Mouse (Mus musculus): Measurements from ENCODE around the gene Bcar3.

Gene Bcar3

DNA sequence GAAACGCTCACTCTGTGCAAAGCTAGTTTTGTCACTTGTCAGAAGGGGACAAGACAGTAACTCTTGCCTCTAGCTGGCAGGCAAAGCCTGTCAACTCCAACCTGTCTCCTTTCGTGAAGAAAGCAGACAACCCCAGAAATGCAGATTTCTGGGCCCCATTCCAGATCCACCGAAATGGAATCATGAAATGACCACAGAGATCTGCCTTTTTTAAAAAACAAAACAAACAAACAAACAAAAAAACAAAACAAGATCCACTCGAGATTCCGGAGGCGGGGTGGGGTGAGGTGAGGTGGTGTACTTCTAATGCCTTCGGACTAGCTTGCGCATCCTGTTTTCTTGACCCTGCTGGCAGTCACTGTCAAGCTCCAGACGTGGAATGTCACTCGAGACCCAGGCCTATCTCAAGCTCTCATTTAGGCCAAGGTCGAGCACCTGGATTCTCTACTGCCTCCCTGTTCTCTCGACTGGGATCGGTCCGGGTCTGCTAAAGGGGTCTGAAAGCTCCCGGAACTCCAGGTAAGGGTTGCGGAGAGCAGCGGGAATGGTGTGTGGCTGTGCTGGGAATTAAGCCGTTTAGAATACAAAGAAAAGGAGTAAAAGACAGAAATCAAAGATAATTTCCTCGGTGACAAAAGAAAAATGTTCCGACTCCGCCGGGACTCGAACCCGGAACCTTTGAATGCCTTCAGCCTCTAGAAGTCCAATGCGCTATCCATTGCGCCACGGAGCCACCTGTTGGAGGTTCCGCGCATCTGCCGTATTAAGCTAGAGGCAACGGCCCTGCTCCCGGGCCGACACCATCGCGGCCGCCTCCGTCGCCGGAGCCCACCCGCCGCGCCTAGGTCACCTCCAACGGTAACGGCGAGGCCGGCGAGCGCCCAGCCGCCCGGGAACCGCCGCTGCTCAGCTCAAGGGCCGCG lies 1.4 kb upstream of the Bcar3 start:
- peak; percentile 98 for DNase-seq

DNA sequence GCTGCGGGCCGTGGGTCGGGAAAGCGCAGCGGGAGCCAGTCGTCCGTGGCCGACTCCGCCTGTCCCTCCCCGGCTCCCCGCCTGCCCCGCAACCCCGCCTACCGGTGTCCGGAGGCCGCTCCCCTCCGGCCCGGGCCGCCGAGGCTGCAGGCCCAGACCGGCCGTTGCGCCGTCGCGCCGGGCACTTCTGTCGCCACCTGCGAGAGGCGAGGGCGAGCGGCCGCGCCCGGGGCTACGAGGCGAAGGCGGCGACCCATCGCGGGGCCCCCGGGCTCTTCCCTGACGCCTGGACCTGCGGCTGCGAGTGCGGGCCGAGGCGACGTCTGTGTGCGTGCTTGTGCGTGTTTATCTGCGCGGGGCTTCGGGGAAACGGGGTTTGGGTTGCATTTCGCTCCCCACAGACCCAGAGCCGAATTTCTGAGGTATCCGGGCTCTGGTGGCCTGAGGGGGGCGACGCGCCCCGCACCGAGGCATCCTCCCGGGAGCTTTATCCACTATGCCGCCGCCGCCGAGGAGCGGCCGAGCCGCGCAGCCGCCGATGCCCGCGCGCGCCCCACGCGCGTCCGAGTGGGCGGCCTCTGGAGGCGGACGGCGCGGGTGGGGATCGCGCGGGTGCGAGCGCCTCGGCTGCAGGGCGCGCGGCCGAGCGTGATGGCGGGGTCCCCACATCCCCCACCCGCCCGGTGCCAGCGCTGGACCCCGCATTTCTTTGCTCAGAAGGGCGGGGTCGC lies 548 bp upstream of the Bcar3 start:
- DNase-seq = no peak

DNA sequence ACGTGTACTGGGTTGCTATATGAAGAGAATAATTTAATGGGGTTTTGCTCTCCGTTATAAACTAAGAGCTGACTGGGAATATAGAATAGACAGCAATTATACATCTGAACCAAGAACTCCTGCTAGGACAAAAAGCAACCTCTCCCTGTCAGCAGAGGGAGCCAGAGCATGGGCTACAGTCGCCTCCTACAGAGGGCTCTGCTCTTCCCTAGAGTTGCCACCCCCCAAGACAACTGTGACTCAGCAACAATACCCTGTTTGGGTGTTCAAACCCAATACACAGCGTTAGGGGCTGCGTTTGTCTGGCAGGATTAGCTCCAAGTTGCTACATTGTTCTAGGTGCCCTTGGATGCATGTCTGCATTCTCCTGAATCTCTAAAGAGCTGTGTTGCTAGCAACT lies 1.6 kb downstream of the Bcar3 start:
- peak; percentile 58 for DNase-seq

DNA sequence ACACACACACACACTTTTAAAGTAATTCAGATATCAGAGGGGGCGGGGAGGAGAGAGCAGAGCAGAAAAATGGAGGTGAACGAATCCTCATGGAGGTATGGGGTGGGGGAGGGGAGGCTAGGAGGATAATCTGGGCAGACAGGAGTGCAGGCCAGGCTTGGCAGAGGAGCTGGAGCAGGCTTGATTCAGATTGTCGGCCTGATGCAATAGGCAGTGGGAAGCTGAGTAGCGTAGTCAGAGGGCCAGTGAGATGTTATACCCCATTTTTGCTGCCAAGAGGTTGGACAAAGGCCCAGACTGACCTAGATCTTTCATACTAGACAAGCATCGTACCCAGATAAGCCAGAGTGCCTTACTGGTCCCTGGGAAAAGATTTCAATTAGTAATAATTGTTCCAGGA lies 3.0 kb downstream of the Bcar3 start:
- DNase-seq = no peak

DNA sequence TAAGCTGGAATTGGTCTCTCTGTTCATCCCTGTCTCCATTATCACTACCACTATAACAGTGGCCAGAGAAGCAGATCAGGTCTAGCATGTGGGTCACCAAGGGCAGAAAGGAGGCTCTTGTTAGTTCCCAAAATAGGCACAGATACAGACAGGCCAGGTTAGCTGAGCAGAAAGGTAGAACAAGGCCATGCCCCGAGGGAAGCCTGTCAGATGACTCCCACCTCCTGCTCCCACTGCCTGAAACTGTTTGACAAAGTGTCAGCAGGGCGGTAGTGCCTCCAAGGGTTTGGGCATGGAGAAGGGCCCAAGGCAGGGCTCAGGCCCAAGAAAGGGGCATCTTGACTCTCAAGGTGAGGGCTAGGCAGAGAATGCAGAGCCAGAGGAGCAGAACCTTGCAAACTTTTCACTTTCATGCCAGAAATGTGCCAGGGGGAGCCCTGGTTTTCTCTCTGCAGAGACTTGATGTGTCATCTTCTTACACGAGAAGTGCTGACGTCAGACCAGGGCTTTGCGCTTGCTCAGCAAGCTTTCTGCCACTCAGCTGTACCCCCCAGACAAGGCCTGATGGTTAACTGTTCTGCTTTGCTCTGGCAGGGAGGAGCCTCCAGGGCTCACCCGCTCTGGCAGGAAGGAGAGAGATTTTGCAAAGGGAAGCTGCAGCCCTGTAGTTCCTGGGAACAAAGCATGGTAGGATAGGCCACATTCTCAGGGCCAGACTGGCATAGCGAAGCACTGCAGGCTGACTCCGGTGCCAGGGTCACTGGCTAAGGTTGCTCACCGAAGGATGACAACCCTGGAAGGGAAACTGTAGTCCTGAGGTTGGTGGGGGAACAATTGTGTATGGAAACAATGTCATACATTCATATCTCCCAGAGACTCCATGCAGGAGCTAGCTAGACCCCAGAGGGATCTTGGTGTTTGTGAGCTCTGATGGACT lies 7.3 kb downstream of the Bcar3 start:
- peak; percentile 14 for DNase-seq

DNA sequence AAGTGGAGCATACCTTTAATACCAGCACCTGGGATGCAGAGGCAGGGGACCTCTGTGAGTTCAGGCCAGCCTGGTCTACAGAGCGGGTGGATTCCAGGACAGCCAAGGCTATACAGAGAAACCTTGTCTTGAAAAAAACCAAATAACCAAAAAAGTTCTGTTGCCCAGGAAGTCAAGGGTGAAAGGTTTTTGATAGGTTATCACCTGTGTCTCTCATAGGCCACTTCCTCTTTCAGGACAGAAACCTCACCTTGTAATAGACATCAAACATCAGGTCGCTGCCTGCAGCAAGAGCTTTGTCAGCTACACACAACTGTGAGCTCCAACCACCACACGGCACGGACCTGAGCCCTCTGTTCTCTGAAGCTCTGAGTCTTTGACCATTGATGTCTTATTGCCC lies 10.6 kb downstream of the Bcar3 start:
- no peak for DNase-seq

DNA sequence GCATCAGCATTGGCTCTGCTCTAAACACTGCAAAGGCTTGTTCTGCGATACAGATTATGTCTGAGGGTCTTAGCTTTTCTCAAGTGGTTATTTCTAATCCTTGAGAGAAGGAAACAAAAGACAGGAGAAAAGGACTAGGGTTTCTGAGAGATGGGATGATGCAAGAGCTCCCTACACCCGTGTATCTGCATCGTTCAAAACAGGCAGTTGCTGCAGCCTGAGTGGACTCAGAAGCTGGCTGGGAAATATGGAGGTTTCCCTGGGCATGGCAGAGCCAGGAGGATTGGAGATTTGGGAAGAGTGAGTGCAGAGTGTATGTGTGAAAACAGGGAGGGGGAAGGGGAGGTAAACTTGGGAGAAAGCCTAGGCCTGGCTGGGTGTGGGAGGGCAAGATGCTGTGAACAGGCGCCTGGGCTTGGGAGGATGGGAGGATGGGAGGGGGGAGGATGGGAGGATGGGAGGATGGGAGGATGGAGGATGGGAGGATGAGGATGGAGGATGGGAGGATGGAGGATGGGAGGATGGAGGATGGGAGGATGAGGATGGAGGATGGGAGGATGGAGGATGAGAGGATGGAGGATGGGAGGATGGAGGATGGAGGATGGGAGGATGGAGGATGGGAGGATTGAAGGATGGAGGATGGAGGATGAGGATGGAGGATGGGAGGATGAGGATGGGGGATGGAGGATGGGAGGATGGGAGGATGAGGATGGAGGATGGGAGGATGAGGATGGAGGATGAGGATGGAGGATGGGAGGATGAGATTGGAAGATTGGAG lies 14.1 kb downstream of the Bcar3 start:
- no peak for DNase-seq

DNA sequence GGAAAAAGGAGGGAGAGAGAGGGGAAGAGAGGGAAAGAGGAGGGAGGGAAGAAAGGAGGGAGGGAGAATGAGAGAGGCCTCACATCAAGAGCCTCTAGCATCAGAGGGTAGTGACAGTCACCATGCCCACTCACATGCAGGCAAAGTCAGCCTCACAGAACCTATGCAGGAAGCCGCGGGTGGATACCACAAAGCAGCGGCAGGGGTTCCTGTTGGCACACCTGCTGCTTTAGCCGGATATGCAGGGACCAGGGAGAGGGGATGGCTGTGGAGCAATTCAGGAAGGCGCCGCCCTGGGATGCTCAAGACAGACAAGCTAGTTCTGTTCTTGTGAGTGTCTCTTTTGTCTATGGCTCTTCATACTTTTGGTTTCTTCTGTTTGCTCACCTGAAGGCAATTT lies 15.0 kb downstream of the Bcar3 start:
- no peak for DNase-seq

DNA sequence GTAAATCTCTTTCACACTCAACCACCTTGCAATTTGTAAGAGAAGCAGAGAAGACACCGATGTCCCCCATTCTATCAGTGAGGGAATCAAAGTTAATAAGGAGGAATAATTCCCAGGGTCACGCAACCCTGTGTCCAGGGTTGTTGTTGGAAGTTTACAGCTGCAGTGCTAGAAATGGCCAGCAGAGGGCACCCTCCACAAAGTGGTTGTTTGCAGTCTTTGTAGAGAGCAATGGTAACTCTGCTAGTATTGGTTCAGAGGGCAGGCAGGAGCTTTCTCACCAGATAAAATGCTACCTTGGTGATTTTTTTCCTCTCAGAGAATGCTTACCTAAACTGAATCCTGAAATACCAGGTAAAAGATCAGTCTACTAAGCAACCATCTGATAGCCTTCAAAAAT lies 18.1 kb downstream of the Bcar3 start:
- DNase-seq = peak; percentile 91

DNA sequence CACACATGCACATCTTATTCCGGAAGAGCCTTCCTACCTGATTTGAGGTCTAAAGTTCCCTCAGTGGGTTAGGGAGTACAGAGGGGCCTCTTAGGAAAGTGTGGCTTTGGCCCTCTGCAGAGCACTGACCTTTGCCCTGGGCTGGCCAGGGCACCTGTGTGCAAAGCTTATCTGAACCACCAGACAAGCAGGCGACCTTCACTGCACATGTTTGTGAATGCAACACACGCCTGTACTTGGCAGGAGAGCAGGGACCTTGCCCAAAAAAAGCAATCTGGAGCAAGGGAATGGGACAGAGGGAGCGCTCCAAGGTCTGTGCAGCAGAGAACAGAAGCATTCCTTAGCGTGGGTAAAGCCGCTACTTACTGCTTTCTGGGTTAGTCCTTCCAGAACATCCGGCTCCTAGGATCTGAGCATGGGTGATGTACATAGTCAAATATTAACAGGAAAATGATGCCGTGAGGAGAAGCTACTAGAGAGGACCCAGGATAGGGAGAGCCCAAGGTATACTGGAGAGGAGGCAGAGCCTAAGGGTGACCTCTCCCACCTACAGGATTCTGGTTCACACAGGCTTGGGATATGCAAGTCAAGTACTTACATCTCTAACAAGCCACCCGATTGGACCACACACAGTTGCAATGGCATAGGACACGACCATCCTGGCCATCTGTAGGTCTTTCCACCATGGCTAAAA lies 19.1 kb downstream of the Bcar3 start:
- DNase-seq = no peak

DNA sequence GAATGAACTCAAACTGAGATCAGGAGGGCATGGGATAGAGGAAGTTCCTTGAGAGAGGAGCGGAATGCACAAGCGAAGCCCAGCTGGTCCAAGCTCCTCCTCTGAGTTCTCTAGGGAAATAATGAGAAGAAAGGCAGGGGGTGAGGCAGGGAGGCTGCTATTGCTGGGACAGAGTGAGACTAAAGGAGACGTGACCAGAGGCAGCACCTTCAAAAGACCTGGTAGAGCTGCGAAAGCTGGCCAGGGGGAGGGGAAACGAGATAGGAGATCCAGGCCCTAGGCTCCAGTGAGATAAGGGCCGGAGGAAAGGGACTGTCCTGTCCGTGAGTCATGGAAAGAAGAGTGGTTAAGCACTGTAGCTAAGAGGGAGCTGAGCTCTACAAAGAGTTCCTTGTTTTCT lies 20.0 kb downstream of the Bcar3 start:
- DNase-seq = no peak

DNA sequence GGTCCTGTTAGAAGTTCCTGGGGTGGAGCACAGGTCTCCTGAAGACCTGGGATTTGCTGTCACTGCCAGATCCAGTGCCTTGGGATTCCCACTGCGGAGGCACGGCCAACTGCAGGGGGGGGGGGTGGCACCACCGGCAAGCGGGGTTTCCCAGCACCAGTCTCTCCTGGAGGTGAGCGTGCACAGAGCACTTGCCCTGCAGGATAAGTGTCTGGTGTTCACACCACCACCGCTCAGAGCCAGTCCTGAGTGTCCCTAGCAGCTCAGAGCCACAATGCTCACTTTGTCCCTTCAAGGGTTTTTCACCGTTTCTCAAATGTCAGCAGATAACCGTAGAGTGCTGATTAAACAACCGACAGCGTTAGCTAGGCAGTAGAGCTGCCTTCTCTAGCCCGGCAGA lies 22.7 kb downstream of the Bcar3 start:
- no peak for DNase-seq

DNA sequence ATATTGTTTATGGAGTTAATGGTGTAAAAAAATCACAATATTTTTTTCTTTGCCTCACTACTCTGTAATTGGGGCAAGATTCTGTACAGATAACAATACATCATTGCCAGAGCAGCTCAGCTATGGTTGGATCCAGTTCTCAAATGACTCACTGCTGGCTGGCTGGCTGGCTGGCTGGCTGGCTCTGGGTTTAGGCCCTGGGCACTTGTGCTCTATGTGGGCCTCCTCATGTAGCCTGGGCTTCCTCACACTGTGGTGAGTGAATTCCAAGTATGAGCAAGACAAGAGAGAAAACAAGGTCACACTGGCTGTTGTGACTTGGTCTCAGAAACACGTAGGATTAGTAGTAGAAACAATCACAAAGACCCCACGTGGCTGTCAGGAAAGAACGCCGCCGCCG lies 23.4 kb downstream of the Bcar3 start:
- no peak for DNase-seq

DNA sequence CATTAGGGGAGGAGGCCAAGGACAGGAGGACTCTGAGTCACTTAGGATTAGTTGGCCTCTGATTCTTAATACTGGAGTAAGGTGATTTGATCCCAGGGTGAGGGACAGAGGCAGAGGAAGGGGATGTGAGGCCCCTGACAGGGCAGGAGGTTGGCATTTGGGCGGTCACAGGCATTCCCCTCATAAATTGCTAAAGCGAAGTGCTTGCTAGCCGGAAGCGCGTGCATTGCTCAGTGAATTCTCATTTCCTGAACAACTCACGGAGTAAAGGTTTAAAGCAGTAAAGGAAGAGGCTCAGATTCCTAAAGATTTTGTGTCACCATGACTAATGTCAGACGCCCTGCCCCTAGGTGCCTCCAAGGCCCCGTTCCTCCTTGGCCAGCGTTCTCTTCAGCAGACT lies 28.3 kb downstream of the Bcar3 start:
- no peak for DNase-seq

DNA sequence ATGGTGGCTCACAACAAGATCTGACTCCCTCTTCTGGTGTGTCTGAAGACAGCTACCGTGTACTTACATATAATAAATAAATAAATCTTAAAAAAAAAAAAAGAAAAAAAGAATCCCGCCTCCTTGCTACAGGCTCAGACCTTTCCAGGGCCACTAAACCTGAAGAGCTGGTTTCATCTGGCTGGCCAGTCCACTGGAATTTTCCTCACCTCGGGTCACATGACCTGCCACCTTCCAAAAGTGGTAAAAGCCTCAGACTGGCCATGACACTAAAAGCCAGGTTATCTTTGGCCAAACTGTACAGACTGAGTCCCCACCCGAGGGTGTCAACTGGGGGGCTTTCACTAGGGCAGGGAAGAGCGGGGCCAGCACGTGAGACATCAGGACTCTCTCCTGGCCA lies 29.9 kb downstream of the Bcar3 start:
- DNase-seq = no peak

DNA sequence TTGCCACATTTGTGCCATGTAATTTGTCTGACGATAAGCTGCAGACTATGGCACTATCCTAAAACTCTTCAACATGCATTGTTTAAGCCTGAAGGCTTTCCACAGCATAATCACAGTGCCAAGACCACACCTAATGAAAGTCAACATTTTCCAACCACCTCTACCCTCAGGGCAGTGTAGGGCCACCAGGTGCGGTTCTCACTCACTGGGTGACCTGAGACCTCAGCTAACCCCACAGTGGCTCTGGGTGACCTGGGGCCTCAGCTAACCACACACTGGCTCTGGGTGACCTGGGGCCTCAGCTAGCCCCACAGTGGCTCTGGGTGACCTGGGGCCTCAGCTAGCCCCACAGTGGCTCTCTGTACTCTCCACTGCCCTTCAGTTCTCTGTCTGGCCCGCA lies 30.6 kb downstream of the Bcar3 start:
- DNase-seq = no peak

DNA sequence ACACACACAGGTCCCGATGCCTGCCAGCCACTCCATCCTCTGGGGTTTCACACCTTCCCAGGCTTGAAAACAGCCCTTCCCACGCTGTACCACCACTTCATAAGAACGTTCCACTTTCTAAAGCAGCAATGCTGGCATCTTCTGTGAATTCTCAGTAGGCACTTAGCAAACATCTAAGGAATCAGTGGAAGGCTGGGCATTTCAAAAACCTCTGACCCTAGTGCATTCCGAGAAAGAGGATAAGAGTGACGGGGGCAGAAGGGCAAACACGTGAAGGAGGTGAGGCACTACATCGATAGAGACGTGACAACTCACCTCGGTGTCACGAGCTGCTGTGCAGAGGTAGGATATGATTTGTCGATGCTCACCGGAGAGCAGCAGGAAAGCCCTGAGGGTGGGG lies 36.5 kb downstream of the Bcar3 start:
- DNase-seq = no peak

DNA sequence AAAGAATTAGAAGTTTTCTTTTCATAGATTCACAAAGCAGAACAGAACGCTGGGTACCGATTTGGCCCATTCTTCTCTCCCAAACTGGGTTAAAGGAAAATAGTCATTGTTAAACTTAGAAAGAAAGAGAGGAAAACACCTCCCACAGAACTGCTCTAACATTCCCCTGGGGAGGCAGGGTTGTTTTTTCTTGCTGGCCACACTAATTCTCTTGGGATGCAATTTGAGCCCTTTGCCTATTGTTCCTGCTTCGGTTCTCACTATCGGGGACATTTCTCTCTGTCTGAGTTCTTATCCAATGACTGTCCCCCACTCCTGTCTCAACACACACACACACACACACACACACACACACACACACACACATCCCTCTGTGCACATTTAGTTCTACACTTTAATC lies 39.6 kb downstream of the Bcar3 start:
- no peak for DNase-seq

DNA sequence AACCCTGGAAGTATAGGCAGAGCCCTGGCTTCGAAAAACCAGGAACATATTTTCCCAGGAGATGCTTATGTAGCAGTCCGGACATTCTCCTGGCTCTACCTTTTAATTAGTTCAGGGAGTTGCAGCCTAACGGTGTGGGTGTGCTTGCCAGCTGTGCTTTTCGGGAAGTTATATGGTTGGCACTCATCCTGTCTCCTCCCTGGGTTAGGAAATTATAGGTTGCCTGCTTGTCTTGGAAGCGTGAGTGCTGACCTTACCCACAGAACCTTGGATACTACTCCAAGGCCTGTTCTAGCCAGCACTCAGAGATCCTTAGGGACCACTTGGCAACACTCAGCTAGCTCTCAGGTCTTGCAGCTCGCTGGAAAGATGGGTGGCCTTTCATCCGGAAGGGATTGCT lies 40.0 kb downstream of the Bcar3 start:
- no peak for DNase-seq

DNA sequence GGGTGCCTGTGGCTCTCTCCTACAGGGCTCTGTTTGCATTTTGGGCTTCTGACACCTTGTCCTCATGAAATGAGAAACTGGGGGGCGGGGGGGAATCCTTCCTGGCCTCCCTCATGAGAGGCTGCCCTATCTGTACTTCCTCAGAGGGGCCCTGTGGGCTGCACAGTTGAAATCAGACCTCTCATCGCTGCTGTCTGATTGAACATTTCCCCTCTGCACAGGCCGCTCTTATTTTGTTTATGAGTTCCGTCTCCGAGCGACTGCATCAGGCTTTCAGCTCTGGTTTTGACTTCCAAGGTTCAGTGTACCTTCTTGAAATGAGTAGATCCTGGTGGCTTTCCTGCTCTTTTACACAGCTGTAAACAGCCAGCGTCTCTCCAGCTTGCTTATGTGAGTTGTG lies 40.4 kb downstream of the Bcar3 start:
- DNase-seq = no peak

DNA sequence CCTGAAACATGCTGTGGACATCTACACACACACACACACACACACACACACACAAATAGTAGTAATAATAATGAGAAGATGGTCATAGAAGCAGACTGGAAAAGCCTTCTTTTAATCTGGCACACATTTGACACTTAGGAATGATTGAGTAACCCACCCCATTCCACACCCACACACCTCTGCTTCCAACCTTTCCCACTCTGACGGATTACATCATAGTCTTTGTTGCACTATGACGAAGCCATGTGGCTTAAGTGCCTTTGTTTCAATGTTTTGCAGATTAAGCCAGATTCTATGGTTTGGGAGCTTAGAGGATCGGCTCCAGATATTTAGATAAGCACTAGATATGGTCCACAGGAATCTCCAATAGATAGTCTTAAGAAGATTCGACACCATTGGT lies 42.1 kb downstream of the Bcar3 start:
- no peak for DNase-seq

DNA sequence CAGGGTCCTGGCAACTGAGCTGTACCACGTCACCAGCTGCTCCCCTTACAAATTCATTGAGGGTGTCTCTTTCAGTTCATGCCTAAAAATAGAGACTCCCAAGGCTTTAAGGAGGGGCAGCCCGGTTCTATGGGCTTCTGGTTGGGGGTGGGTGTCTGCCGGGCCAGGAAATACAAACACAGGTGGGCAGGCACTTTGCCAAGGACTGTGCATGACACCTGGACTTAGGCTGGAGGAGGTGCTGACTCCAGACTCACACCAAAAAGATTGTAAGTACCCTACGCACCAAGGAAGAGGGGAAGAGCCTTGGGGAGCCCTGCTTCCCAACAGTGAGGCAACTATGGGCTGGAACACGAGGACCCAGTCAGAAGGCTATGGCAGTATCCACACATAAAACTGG lies 44.1 kb downstream of the Bcar3 start:
- DNase-seq = no peak

All from lung, postnatal 14 days (tissue).